Mouse (Mus musculus) hindbrain, embryonic 10.5 days (tissue): ENCODE results near the gene Rac2. TPM values are rescaled to one million over a fixed set of nuclear protein-coding genes. Genes with fewer than 3 reads are reported as not detected.

Source experiments
- DNase-seq: peaks from one replicate; pipeline ENCODE4 v3.0.0-alpha.2; 2017; ENCODE audit warnings: low spot score
- H3K27ac ChIP-seq: fragments of 300-500 bp; sonication (generic); 2 replicates; pipeline ENCODE4 v1.5.1; 2016; ENCODE audit warnings: mild to moderate bottlenecking, moderate library complexity
- H3K27me3 ChIP-seq: fragments of 300-500 bp; sonication (generic); 2 replicates; pipeline ENCODE4 v1.6.1; 2016; ENCODE audit warnings: mild to moderate bottlenecking; ENCODE audit not compliant: poor library complexity, insufficient read depth, severe bottlenecking
- H3K36me3 ChIP-seq: fragments of 300-500 bp; sonication (generic); 2 replicates; pipeline ENCODE4 v1.6.1; 2016; ENCODE audit warnings: mild to moderate bottlenecking, moderate library complexity
- H3K4me1 ChIP-seq: fragments of 300-500 bp; sonication (generic); replicated peaks from 2 replicates; pipeline ENCODE4 v1.6.1; 2016; ENCODE audit warnings: mild to moderate bottlenecking
- H3K4me3 ChIP-seq: fragments of 300-500 bp; sonication (generic); 2 replicates; pipeline ENCODE4 v1.5.1; 2016; ENCODE audit warnings: mild to moderate bottlenecking, moderate library complexity
- H3K9me3 ChIP-seq: fragments of 300-500 bp; sonication (generic); 2 replicates; pipeline ENCODE4 v1.6.1; 2016; ENCODE audit warnings: mild to moderate bottlenecking, moderate library complexity
- WGBS: fragments of 180-500 bp; shearing (Covaris S2); methylation state at CpG from one replicate; pipeline ENCODE4 v1.1.7; 2016; 5-methylcytosine and 5-hydroxymethylcytosine counted together
- polyA plus RNA-seq: library from polyadenylated mRNA; unstranded; fragments of >200 nt; fragmentation: Nextera tagmentation; extraction: Ambion mirVana; gene quantifications from 2 replicates; pipeline ENCODE4 v1.2.1, GENCODE M21; 2016

Gene Rac2
- polyA plus RNA-seq, 1 experiment from 2014 or later = 8.1 TPM

DNA sequence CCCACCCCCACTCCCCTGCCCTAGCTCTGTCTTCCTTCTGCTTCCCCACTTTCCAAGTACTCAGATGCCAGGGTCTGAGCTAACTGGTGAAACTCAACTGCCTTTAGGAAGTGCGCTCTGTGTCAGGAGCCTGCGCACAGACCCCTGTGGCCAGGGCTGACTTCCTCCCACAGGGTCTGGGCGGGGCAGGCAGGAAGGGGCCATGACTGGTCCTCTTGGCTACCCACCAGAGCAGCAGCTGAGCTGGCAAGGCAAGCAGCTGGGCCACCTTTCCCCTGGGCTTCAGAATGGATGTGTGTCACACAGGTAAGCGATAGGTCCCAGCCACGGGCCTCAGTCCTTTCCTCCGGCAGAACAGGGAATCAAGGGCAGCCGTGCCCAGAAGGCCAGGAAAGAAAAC is 24.3 kb upstream of the Rac2 start, which contains the start of gene Cyth4:
TSS of gene Cyth4 (plus strand) at position 134 of the 400 bp plus-strand sequence.
- peak within 1 kb of the TSS; percentile 29; the same call in 1 of the 2 replicates for H3K27ac ChIP-seq
- DNase-seq = no peak
- no peaks in the 10 kb centered on the region for H3K36me3 ChIP-seq
- H3K27me3 ChIP-seq = no peaks in the 10 kb centered on the region
- WGBS = 84% methylated on average over 7 of the region's 7 CpGs
- H3K4me3 ChIP-seq = no peak within 1 kb of the TSS
- H3K4me1 ChIP-seq = peaks cover 23% of the 10 kb centered on the region
- no peaks in the 10 kb centered on the region for H3K9me3 ChIP-seq

- Histone ChIP-seq H3K36me3 (no peaks in the 10 kb centered on the region), H3K27ac (no peak overlapping the region), H3K4me3 (no peak overlapping the region), H3K4me1 (peaks cover 27% of the 10 kb centered on the region), H3K27me3 (no peaks in the 10 kb centered on the region), H3K9me3 (no peaks in the 10 kb centered on the region)
- 78% methylated on average over 6 of the region's 6 CpGs for WGBS
- no peak for DNase-seq
Measured at GRCm38 (mm10) chr15:78596504-78596903, 23.9 kb upstream of the Rac2 start.

GRCm38 (mm10) chr15:78595468-78595867 is 22.9 kb upstream of the Rac2 start:
- H3K9me3 ChIP-seq = no peaks in the 10 kb centered on the region
- DNase-seq = no peak
- 69% methylated on average over 5 of the region's 5 CpGs for WGBS
- peaks cover 33% of the 10 kb centered on the region for H3K4me1 ChIP-seq
- no peaks in the 10 kb centered on the region for H3K27me3 ChIP-seq
- no peak overlapping the region for H3K4me3 ChIP-seq
- H3K27ac ChIP-seq = no peak overlapping the region
- no peaks in the 10 kb centered on the region for H3K36me3 ChIP-seq

DNA sequence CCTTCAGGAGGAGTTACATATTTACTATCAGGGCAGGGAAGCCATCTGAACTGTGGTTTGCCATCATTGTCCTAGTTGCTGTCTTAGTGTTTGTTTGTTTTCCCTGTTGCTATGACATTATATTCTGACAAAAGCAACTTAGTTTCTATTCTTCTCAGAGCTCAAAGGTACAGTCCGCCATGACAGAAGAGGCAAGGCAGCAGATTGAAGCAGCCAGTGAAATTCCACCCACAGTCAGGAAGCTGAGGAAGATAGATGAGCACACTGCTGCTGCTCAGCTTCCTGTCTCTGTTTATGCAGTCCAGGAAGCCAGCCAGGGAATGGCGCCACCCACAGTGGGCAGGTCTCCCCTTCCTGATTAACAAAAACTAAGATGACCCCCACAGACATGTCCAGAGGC is 22.2 kb upstream of the Rac2 start:
- no peaks in the 10 kb centered on the region for H3K9me3 ChIP-seq
- H3K4me3 ChIP-seq = no peak overlapping the region
- H3K27me3 ChIP-seq = no peaks in the 10 kb centered on the region
- no peak for DNase-seq
- H3K27ac ChIP-seq = no peak overlapping the region
- WGBS = 95% methylated on average over 2 of the region's 2 CpGs
- H3K4me1 ChIP-seq = peaks cover 33% of the 10 kb centered on the region
- no peaks in the 10 kb centered on the region for H3K36me3 ChIP-seq

GRCm38 (mm10) chr15:78593896-78594425 is 21.4 kb upstream of the Rac2 start:
- DNase-seq = no peak
- 84% methylated on average over 7 of the region's 7 CpGs for WGBS
- Histone ChIP-seq H3K4me3 (no peak overlapping the region), H3K27me3 (no peaks in the 10 kb centered on the region), H3K27ac (no peak overlapping the region), H3K4me1 (peaks cover 33% of the 10 kb centered on the region), H3K36me3 (no peaks in the 10 kb centered on the region), H3K9me3 (no peaks in the 10 kb centered on the region)

DNA sequence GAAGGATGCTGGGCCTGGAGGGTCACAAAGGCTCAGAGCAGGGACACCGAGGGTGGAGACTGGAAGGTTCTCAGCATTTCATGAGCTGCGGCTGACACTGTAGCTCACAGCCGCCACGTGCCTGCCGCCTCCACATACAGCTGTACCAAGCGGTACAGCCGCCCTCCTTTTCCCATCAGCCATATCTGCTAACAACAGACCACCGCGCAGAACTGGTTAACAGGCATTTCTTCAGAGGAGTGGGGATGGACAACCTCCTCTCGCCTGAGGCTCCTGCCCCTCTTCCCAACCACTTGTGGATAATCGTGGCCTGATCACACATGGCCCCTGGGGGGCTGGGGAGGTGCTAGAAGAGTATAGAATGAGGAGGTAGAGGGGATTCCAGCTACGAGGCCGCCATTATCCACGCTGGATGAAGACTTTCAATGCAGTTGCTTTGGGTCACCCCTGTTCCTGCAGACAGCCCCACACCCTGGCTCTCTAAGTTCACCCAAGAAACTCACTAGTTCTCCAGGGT is 19.9 kb upstream of the Rac2 start:
- Histone ChIP-seq H3K36me3 (no peaks in the 10 kb centered on the region), H3K9me3 (no peaks in the 10 kb centered on the region), H3K4me1 (peaks cover 30% of the 10 kb centered on the region), H3K4me3 (no peak overlapping the region), H3K27ac (no peak overlapping the region), H3K27me3 (no peaks in the 10 kb centered on the region)
- no peak for DNase-seq
- WGBS = 81% methylated on average over 14 of the region's 14 CpGs

GRCm38 (mm10) chr15:78591680-78592451 is 19.3 kb upstream of the Rac2 start:
- Histone ChIP-seq H3K27me3 (no peaks in the 10 kb centered on the region), H3K4me1 (peaks cover 24% of the 10 kb centered on the region), H3K4me3 (no peak overlapping the region), H3K9me3 (no peaks in the 10 kb centered on the region), H3K27ac (no peak overlapping the region), H3K36me3 (no peaks in the 10 kb centered on the region)
- DNase-seq = no peak
- WGBS = 64% methylated on average over 15 of the region's 15 CpGs

- H3K27me3 ChIP-seq = no peaks in the 10 kb centered on the region
- no peaks in the 10 kb centered on the region for H3K9me3 ChIP-seq
- H3K36me3 ChIP-seq = no peaks in the 10 kb centered on the region
- 82% methylated on average over 6 of the region's 6 CpGs for WGBS
- H3K27ac ChIP-seq = no peak overlapping the region
- no peak overlapping the region for H3K4me3 ChIP-seq
- no peak for DNase-seq
- H3K4me1 ChIP-seq = peaks cover 22% of the 10 kb centered on the region
Measured at GRCm38 (mm10) chr15:78590785-78591184, 18.2 kb upstream of the Rac2 start.

DNA sequence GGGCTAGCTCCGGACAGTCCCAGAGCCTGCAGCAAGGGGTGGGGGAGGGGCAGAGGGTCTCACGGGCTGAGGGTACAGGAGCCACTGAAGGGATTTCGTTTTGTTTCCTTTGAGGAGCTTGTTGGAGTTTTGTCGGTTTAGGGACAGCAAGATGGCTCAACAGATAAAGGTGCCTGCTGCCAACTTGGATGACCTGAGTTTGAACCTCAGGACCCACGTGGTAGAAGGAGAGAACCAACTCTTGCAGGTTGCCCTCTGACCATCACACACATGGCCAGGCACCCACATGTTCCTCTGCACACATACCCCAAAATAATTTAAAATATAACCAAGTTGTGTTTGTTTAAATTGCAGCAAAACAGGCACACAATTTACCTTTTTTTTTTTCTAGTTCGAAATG is 17.4 kb upstream of the Rac2 start:
- WGBS = 80% methylated on average over 6 of the region's 6 CpGs
- no peak for DNase-seq
- peaks cover 22% of the 10 kb centered on the region for H3K4me1 ChIP-seq
- no peaks in the 10 kb centered on the region for H3K27me3 ChIP-seq
- no peak overlapping the region for H3K4me3 ChIP-seq
- 0 out of 2 replicates have a peak overlapping the region, but pooled peaks have one; percentile 29 for H3K27ac ChIP-seq
- H3K9me3 ChIP-seq = peaks cover 3% of the 10 kb centered on the region
- no peaks in the 10 kb centered on the region for H3K36me3 ChIP-seq

GRCm38 (mm10) chr15:78588900-78589299 is 16.3 kb upstream of the Rac2 start:
- peaks cover 7% of the 10 kb centered on the region for H3K9me3 ChIP-seq
- 88% methylated on average over 4 of the region's 4 CpGs for WGBS
- H3K4me3 ChIP-seq = no peak overlapping the region
- peaks cover 22% of the 10 kb centered on the region for H3K4me1 ChIP-seq
- DNase-seq = no peak
- no peaks in the 10 kb centered on the region for H3K27me3 ChIP-seq
- no peak overlapping the region for H3K27ac ChIP-seq
- no peaks in the 10 kb centered on the region for H3K36me3 ChIP-seq

GRCm38 (mm10) chr15:78588049-78588448 is 15.5 kb upstream of the Rac2 start:
- Histone ChIP-seq H3K4me1 (peaks cover 22% of the 10 kb centered on the region), H3K36me3 (no peaks in the 10 kb centered on the region), H3K4me3 (no peak overlapping the region), H3K9me3 (peaks cover 7% of the 10 kb centered on the region), H3K27ac (no peak overlapping the region), H3K27me3 (peaks cover 4% of the 10 kb centered on the region; the same call in 1 of the 2 replicates)
- WGBS = 87% methylated on average over 4 of the region's 4 CpGs
- DNase-seq = no peak

DNA sequence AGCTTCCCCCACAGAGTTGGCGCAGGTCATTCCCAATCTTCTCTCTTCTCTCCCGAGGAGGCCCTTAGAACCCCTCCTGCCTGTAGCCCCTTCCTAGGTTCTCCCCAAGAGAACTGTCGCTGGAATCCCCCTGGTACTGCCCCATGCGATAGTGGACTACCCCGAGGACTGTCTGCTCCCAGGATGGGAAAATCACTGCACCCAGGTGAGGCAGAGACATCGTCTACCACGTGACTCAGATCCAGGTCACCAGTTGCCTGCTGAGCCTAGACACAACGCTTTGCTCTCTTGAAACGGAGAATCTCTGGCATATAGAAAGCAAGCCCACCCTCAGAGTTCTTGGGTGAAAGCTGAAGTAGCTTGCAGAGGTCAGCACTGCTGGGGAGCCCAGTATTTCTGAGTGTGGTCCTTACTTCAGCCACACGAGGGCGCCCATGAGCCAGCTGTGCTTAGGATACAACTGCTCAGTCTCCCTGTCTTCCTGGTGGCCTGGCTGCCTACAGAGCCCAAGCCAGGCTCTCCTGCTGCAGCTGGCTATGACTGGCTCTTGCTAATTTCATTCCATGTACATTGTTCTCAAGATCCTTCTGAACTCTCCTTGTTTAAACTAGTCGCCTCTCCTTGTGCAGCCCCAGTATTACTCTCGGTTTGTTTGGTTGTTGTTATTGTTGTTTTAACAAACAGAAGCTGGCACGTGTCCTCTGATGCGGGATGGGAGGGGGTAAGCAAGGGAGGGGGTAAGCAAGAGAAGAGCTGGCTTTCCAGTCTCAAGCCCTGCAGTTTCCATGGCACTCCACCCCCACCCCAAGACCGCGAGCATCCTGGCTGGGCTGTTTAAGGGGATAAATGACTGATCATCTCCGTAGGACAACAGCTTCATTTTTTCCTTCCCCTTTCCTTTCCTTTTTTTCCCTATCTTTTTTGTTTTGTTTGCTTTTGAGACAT is 14.7 kb upstream of the Rac2 start:
- Histone ChIP-seq H3K36me3 (no peaks in the 10 kb centered on the region), H3K4me1 (peaks cover 14% of the 10 kb centered on the region), H3K27ac (peak overlapping the region; percentile 35; the same call in 1 of the 2 replicates), H3K4me3 (no peak overlapping the region), H3K27me3 (peaks cover 6% of the 10 kb centered on the region; the same call in 1 of the 2 replicates), H3K9me3 (peaks cover 7% of the 10 kb centered on the region)
- 50% methylated on average over 18 of the region's 18 CpGs for WGBS
- DNase-seq = peak; percentile 82
